Mouse (Mus musculus): ENCODE results near the gene Agpat1. TPM values are rescaled to one million over a fixed set of nuclear protein-coding genes. Genes with fewer than 3 reads are reported as not detected.
A peak's percentile ranks its signal among the peaks of the same experiment; 100 is the strongest.

The Agpat1 gene
- polyA plus RNA-seq, 1 experiment from 2014 or later: 56.1 TPM

- DNase-seq (ENCODE audit: low spot score) (peak; percentile 100), ATAC-seq (replicated peaks; ENCODE audit: low FRiP score, low read depth) (peak; percentile 93)
- Histone ChIP-seq H3K4me2 (ENCODE audit: low read length) (peak within 1 kb of the TSS; percentile 92), H3K9ac (ENCODE audit: low read depth, low read length) (peak within 1 kb of the TSS; percentile 71), H3K27ac (peak within 1 kb of the TSS; percentile 89), H3K4me1 (replicated peaks; ENCODE audit: insufficient read depth, low read length) (peaks cover 17% of the 10 kb centered on the region), H3K27me3 (ENCODE audit: insufficient read depth, low read length) (no peaks in the 10 kb centered on the region), H3K9me3 (replicated peaks; ENCODE audit: low read length) (no peaks in the 10 kb centered on the region), H3K36me3 (ENCODE audit: insufficient read depth, low read length) (peaks cover 9% of the 10 kb centered on the region), H3K4me3 (replicated peaks; ENCODE audit: low read depth, low read length) (peak within 1 kb of the TSS; percentile 49)
- under 1% methylated on average over 30 of the region's 30 CpGs for WGBS
- TF ChIP-seq CTCF (IDR thresholded peaks at IDR 0.05; ENCODE audit: low read depth): no peak
These were observed 544 bp upstream of the Agpat1 start, which contains the start of gene Rnf5 for GRCm38 (mm10) chr17:34603375-34604060. Gene Rnf5 (minus strand): TSS chr17:34603690.

GRCm38 (mm10) chr17:34604511-34605237 lies 612 bp downstream of the Agpat1 start:
- Histone ChIP-seq H3K27me3 (ENCODE audit: insufficient read depth, low read length) (no peaks in the 10 kb centered on the region), H3K4me1 (replicated peaks; ENCODE audit: insufficient read depth, low read length) (peaks cover 18% of the 10 kb centered on the region)

GRCm38 (mm10) chr17:34605609-34606008 lies 1.5 kb downstream of the Agpat1 start:
- H3K4me3 ChIP-seq (replicated peaks; ENCODE audit: low read depth, low read length): peak overlapping the region; percentile 88
- peak overlapping the region; percentile 95 for H3K9ac ChIP-seq (ENCODE audit: low read depth, low read length)
- H3K4me2 ChIP-seq (ENCODE audit: low read length): peak overlapping the region; percentile 92
- no peak for TF ChIP-seq CTCF (IDR thresholded peaks at IDR 0.05; ENCODE audit: low read depth)
- DNase-seq (ENCODE audit: low spot score) (peak; percentile 97), ATAC-seq (replicated peaks; ENCODE audit: low FRiP score, low read depth) (peak; percentile 33)
- peaks cover 18% of the 10 kb centered on the region for H3K4me1 ChIP-seq (replicated peaks; ENCODE audit: insufficient read depth, low read length)
- peak overlapping the region; percentile 89 for H3K27ac ChIP-seq
- no peaks in the 10 kb centered on the region for H3K27me3 ChIP-seq (ENCODE audit: insufficient read depth, low read length)
- under 1% methylated on average over 30 of the region's 30 CpGs for WGBS
- H3K9me3 ChIP-seq (replicated peaks; ENCODE audit: low read length): no peaks in the 10 kb centered on the region
- peaks cover 7% of the 10 kb centered on the region; the same call in 1 of the 2 replicates for H3K36me3 ChIP-seq (ENCODE audit: insufficient read depth, low read length)

More at GRCm38 (mm10) chr17:34604511-34605237, 612 bp downstream of the Agpat1 start:
- Histone ChIP-seq H3K27ac (peak overlapping the region; percentile 89), H3K36me3 (ENCODE audit: insufficient read depth, low read length) (peaks cover 9% of the 10 kb centered on the region), H3K9ac (ENCODE audit: low read depth, low read length) (peak overlapping the region; percentile 31; the same call in 1 of the 2 replicates), H3K4me2 (ENCODE audit: low read length) (peak overlapping the region; percentile 92), H3K4me3 (replicated peaks; ENCODE audit: low read depth, low read length) (peak overlapping the region; percentile 88; the same call in 1 of the 2 replicates), H3K9me3 (replicated peaks; ENCODE audit: low read length) (no peaks in the 10 kb centered on the region)
- 9% methylated on average over 24 of the region's 24 CpGs for WGBS
- DNase-seq (ENCODE audit: low spot score): no peak
- ATAC-seq (replicated peaks; ENCODE audit: low FRiP score, low read depth): peak; percentile 0; the same call in 1 of the 2 replicates
- TF ChIP-seq CTCF (IDR thresholded peaks at IDR 0.05; ENCODE audit: low read depth): no peak

- no peak for TF ChIP-seq CTCF (IDR thresholded peaks at IDR 0.05; ENCODE audit: low read depth)
- H3K4me3 ChIP-seq (replicated peaks; ENCODE audit: low read depth, low read length): peak overlapping the region; percentile 88
- 9% methylated on average over 29 of the region's 32 CpGs for WGBS
- H3K4me2 ChIP-seq (ENCODE audit: low read length): peak overlapping the region; percentile 92
- H3K27ac ChIP-seq: peak overlapping the region; percentile 89
- no peaks in the 10 kb centered on the region for H3K27me3 ChIP-seq (ENCODE audit: insufficient read depth, low read length)
- H3K36me3 ChIP-seq (ENCODE audit: insufficient read depth, low read length): peaks cover 11% of the 10 kb centered on the region
- peaks cover 18% of the 10 kb centered on the region for H3K4me1 ChIP-seq (replicated peaks; ENCODE audit: insufficient read depth, low read length)
- DNase-seq (ENCODE audit: low spot score): peak; percentile 50
- ATAC-seq (replicated peaks; ENCODE audit: low FRiP score, low read depth): no peak
- peak overlapping the region; percentile 95 for H3K9ac ChIP-seq (ENCODE audit: low read depth, low read length)
- no peaks in the 10 kb centered on the region for H3K9me3 ChIP-seq (replicated peaks; ENCODE audit: low read length)
These were observed 2.4 kb downstream of the Agpat1 start for GRCm38 (mm10) chr17:34606186-34607039.

GRCm38 (mm10) chr17:34607997-34608396 lies 3.9 kb downstream of the Agpat1 start:
- Histone ChIP-seq H3K9me3 (replicated peaks; ENCODE audit: low read length) (no peaks in the 10 kb centered on the region), H3K4me1 (replicated peaks; ENCODE audit: insufficient read depth, low read length) (peaks cover 16% of the 10 kb centered on the region), H3K27me3 (ENCODE audit: insufficient read depth, low read length) (no peaks in the 10 kb centered on the region), H3K4me3 (replicated peaks; ENCODE audit: low read depth, low read length) (no peak overlapping the region), H3K4me2 (ENCODE audit: low read length) (no peak overlapping the region), H3K27ac (peak overlapping the region; percentile 62), H3K9ac (ENCODE audit: low read depth, low read length) (peak overlapping the region; percentile 18; the same call in 1 of the 2 replicates), H3K36me3 (ENCODE audit: insufficient read depth, low read length) (peaks cover 22% of the 10 kb centered on the region)
- ATAC-seq (replicated peaks; ENCODE audit: low FRiP score, low read depth) (no peak), DNase-seq (ENCODE audit: low spot score) (no peak)
- WGBS: 60% methylated on average over 7 of the region's 7 CpGs
- no peak for TF ChIP-seq CTCF (IDR thresholded peaks at IDR 0.05; ENCODE audit: low read depth)

All from kidney, postnatal 0 days (tissue).